Mouse (Mus musculus) olfactory bulb, adult 2 months (tissue): Measurements from ENCODE around the gene B3galnt2. TPM values are rescaled to one million over a fixed set of nuclear protein-coding genes. Genes with fewer than 3 reads are reported as not detected.
"Not testable (repeated sequence)": the region's sequence is repeated elsewhere in the genome, so short reads cannot be mapped to it uniquely, and the experiment has no call there.

ENCODE experiments used
- H3K27ac ChIP-seq: fragments of 200-500 bp; 2 replicates; pipeline ENCODE4 v1.5.1; 2012; ENCODE audit warnings: low read depth, low read length; ENCODE audit not compliant: insufficient read depth
- H3K4me1 ChIP-seq: fragments of 200-500 bp; 2 replicates; pipeline ENCODE4 v1.6.1; 2012; ENCODE audit warnings: low read length; ENCODE audit not compliant: control insufficient read depth, insufficient read depth
- H3K4me3 ChIP-seq: fragments of 200-500 bp; 2 replicates; pipeline ENCODE4 v1.5.1; 2012; ENCODE audit warnings: mild to moderate bottlenecking, low read depth, low read length, moderate library complexity; ENCODE audit not compliant: insufficient read depth
- CTCF ChIP-seq: fragments of 200-500 bp; IDR thresholded peaks from 2 replicates; pipeline ENCODE4 v1.5.1; 2012; ENCODE audit warnings: low read depth, mild to moderate bottlenecking, low read length, moderate library complexity; ENCODE audit not compliant: insufficient read depth
- POLR2A ChIP-seq: fragments of 200-500 bp; IDR thresholded peaks from 2 replicates; pipeline ENCODE4 v1.6.1; 2012; ENCODE audit warnings: mild to moderate bottlenecking, low read depth, low read length, moderate library complexity; ENCODE audit not compliant: insufficient read depth
- WGBS: fragments of 180-500 bp; shearing (Covaris S2); methylation state at CpG from one replicate; pipeline ENCODE4 v1.1.7; 2018; 5-methylcytosine and 5-hydroxymethylcytosine counted together
- polyA plus RNA-seq: library from polyadenylated mRNA; stranded (reverse); fragments of >200 nt; gene quantifications from 2 replicates; pipeline ENCODE4 v1.2.4, GENCODE M21; 2012; ENCODE audit warnings: low replicate concordance; ENCODE audit not compliant: missing spikeins, insufficient read depth, insufficient read length

Gene B3galnt2
- polyA plus RNA-seq, 1 experiment = not detected

GRCm38 (mm10) chr13:13965388-13965964 lies 11.2 kb downstream of the B3galnt2 start:
- 85% methylated on average over 19 of the region's 19 CpGs for WGBS
- H3K27ac ChIP-seq = no peak overlapping the region

DNA sequence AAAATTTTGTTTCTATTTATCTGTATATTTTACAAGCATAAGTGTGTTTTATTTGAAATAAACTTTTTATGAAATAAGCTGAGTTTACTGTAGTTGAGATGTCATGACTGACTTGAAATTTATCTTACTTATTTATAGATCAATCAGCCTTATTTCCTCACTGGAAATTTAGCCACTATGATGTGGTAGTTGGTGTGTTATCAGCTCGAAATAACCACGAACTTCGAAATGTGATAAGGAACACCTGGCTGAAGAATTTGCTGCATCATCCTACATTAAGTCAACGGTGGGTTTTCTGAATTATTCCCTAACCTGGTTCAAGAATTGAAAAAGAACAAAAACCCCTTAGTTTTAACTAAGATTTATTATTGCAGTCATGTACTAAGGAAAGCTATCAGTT lies 11.9 kb downstream of the B3galnt2 start:
- Histone ChIP-seq H3K27ac (no peak overlapping the region), H3K4me3 (no peak overlapping the region), H3K4me1 (peaks cover 6% of the 10 kb centered on the region)
- no peak for TF ChIP-seq POLR2A
- no peak for TF ChIP-seq CTCF
- 83% methylated on average over 4 of the region's 4 CpGs for WGBS

More at GRCm38 (mm10) chr13:13965388-13965964, 11.2 kb downstream of the B3galnt2 start:
- TF ChIP-seq CTCF = no peak
- no peak for TF ChIP-seq POLR2A
- Histone ChIP-seq H3K4me1 (peaks cover 6% of the 10 kb centered on the region), H3K4me3 (no peak overlapping the region)

DNA sequence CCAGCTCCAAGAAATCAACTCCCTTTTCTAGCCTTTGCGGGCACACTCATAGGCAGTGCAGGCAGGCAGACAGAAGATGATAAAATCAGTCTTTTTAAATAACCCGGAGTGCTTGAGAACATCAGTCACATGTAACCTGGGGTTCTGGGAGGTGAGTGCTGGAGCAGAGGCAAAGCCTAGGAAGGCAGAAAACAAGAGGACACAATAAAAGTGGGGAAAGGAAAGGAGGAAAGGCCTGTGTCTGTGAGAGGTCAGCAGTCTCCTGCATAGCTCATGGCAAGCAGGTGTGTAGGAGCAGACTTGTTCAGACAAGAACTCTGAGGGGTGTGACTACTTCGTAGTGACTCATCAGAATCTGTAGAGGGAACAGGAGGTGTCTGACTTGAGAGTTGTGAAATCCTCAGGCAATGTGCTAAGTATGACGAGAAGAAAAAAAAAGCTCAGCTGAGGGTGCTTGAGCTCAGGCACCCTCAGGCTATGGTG lies 14.4 kb downstream of the B3galnt2 start:
- Histone ChIP-seq H3K27ac (no peak overlapping the region), H3K4me1 (peaks cover 6% of the 10 kb centered on the region), H3K4me3 (no peak overlapping the region)
- TF ChIP-seq POLR2A = no peak
- no peak for TF ChIP-seq CTCF
- 71% methylated on average over 4 of the region's 4 CpGs for WGBS

GRCm38 (mm10) chr13:13969796-13970195 lies 15.5 kb downstream of the B3galnt2 start:
- no peak overlapping the region for H3K27ac ChIP-seq
- WGBS = 94% methylated on average over 1 of the region's 1 CpGs
- TF ChIP-seq POLR2A = no peak
- TF ChIP-seq CTCF = no peak
- peaks cover 6% of the 10 kb centered on the region for H3K4me1 ChIP-seq
- no peak overlapping the region for H3K4me3 ChIP-seq

DNA sequence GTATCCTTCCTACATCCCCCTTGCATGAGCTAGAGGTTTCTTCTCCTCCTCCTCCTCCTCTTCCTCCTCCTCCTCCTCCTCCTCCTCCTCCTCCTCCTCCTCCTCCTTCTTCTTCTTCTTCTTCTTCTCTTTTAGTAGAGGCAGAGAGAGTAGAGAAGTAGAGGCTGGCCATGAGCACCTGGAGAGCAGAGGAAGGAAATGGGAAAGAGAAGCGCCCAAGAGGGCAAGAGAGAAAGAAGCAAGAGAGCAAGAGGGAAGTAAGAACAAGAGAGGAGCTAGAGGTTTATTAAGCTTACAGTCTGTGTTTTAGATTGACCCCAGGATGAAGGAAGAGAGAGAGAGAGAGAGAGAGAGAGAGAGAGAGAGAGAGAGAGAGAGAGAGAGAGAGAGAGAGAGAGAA lies 27.6 kb downstream of the B3galnt2 start:
- H3K4me1 ChIP-seq, H3K27ac ChIP-seq, H3K4me3 ChIP-seq: not testable (repeated sequence)
- 75% methylated on average over 1 of the region's 1 CpGs for WGBS

DNA sequence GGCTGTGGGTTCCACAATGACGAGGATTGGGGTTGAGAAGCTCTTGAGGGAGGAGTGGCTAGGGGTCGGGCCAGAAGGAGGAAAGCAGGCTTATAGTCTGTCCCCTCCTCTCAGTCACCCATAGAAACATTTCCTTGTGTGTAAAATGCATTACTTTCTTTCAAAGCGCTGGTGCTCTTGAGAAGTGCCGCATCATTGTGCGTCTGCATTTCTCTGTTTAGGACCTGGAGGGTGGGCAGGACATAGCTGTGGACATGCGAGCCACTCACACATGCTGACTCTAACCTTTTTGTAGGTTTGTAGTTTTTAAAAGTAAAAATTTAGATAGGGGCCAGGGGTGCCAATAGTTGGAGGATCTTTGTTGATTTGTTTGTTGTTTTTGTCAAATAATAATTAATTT lies 29.3 kb downstream of the B3galnt2 start:
- Histone ChIP-seq H3K4me3 (no peak overlapping the region), H3K4me1 (peaks cover 7% of the 10 kb centered on the region), H3K27ac (no peak overlapping the region)
- WGBS = 88% methylated on average over 6 of the region's 6 CpGs
- TF ChIP-seq CTCF (no peak), POLR2A (no peak)

- H3K4me1 ChIP-seq = peaks cover 8% of the 10 kb centered on the region
- WGBS = 85% methylated on average over 2 of the region's 2 CpGs
- no peak overlapping the region for H3K4me3 ChIP-seq
- no peak for TF ChIP-seq CTCF
- no peak for TF ChIP-seq POLR2A
- H3K27ac ChIP-seq = no peak overlapping the region
Observed at GRCm38 (mm10) chr13:13989135-13989534, 34.9 kb downstream of the B3galnt2 start.

DNA sequence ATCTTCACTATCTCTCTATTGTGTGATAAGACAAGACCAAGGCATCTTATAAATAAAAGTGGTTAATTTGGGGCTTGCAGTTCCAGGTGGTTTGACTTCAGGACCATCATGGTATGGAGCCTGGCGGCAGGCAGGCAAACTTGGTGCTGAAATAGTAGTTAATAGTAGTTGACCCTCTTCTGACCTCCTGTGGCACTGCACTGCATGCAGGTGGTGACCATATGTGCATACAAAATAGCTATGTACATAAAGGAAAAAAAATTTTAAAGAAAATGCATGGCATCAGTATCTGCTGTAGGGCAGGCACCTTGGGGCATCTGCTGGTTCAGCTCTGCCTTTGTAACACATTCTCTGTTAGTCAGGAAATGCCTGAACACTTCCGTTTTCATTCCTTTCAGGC lies 36.1 kb downstream of the B3galnt2 start:
- 76% methylated on average over 2 of the region's 2 CpGs for WGBS
- H3K27ac ChIP-seq = no peak overlapping the region
- peaks cover 5% of the 10 kb centered on the region for H3K4me1 ChIP-seq
- TF ChIP-seq POLR2A (no peak), CTCF (no peak)
- no peak overlapping the region for H3K4me3 ChIP-seq

GRCm38 (mm10) chr13:13993041-13993440 lies 38.8 kb downstream of the B3galnt2 start:
- TF ChIP-seq CTCF = no peak
- no peak for TF ChIP-seq POLR2A

GRCm38 (mm10) chr13:13995046-13995445 lies 40.8 kb downstream of the B3galnt2 start:
- Histone ChIP-seq H3K4me3 (no peak overlapping the region), H3K4me1 (peaks cover 5% of the 10 kb centered on the region), H3K27ac (no peak overlapping the region)
- TF ChIP-seq POLR2A = no peak
- no peak for TF ChIP-seq CTCF
- 90% methylated on average over 5 of the region's 5 CpGs for WGBS

More at GRCm38 (mm10) chr13:13993041-13993440, 38.8 kb downstream of the B3galnt2 start:
- Histone ChIP-seq H3K4me1 (peaks cover 5% of the 10 kb centered on the region), H3K27ac (peak overlapping the region; percentile 40; the same call in 1 of the 2 replicates), H3K4me3 (no peak overlapping the region)
- 25% methylated on average over 3 of the region's 3 CpGs for WGBS

- Histone ChIP-seq H3K4me3 (no peak overlapping the region), H3K4me1 (peaks cover 3% of the 10 kb centered on the region; the same call in 1 of the 2 replicates), H3K27ac (no peak overlapping the region)
- TF ChIP-seq CTCF (no peak), POLR2A (no peak)
- WGBS = 86% methylated on average over 5 of the region's 5 CpGs
Observed at GRCm38 (mm10) chr13:13997476-13997875, 43.2 kb downstream of the B3galnt2 start.
